Mouse (Mus musculus): Measurements from ENCODE around the gene Cdca4.
A peak's percentile ranks its signal among the peaks of the same experiment; 100 is the strongest.
"Not testable (repeated sequence)": the region's sequence is repeated elsewhere in the genome, so short reads cannot be mapped to it uniquely, and the experiment has no call there.

Cdca4 gene

DNA sequence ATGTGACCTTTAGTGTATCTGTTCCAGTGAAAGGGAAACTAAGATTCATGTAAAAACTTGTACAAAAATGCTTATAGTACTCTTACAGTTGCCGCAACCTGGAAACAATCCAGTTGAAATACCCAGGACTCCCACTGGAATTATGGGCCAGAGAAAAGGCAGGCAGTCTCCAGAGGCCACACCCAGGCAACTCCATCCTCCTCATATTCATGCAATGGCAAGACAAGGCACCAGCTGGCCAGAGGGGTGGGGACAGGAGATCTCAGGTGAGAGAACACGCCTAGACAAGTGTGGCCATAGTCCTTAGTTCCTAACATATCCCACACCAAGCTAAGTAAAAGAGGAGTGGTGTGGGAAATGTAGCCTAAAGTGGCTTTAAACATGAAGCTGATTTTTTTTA lies 6.5 kb downstream of the Cdca4 start:
- no peak for DNase-seq (ENCODE audit: low read depth, low spot score)

DNA sequence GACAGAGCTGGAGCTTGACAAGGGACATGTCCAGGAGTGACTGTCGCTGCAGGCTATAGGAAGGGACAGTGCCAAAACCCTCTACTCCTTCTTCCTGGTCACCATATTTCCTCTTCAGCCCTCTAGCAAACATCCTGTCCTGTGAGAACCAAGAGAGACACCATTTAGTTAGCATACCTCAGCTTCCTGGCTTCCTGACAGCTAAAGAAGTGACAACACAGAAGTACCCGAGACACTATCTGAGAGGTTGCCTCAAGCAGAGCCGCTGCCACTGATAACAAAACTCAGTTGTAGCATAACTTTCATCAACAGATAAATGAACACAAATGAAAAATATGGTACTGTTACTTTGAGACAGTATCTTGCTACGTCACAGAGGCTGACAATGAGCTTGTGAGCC lies 7.2 kb downstream of the Cdca4 start:
- DNase-seq (ENCODE audit: low read depth, low spot score) = no peak

DNA sequence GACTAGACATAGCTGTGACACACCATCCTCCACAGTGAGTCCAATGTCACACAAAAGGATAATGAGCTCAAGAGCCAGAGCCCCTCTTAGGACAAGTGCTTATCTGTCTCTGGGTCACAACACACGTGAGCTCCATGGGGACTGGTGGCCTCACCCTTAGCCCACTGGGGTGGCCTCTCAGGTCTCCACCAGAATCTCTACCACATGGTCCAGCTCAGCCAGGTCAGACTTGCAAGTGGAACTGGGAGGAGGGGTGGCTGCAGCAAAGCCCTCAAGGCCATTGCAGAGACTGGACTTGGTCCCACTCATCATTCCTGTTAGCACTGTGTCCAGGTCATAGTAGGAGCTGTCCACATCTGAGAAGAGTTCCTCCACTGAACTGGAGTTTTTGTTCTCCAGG lies 8.0 kb downstream of the Cdca4 start:
- no peak for DNase-seq (ENCODE audit: low read depth, low spot score)

DNA sequence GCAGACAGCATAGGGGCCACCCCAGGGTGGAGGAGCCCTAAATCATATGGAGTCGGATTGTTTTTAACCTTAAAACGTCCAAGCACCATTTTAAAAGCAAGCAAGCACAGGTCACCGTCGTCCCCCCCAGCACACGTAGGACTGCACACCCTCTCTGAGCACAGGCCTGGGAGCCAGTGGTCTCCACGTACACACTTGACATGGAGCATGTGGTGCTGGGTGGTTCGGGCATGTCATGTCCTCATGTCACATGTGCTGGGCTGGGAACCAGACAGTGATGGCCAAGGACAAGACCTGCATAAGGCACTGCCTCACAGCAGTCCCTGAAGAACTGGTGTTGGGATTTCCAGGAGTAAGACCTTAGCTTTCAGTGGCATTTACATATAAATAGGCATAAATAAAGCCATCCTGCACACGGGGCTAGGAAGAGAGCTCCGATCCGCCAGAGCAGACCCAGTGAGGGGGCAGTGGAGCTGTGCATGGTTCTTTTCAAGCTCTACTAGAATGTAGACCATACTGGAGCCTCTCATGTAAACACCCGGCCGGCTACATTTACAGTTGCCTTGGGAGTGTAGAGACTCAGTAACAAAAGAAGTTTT lies 8.7 kb downstream of the Cdca4 start:
- no peak for DNase-seq (ENCODE audit: low read depth, low spot score)

DNA sequence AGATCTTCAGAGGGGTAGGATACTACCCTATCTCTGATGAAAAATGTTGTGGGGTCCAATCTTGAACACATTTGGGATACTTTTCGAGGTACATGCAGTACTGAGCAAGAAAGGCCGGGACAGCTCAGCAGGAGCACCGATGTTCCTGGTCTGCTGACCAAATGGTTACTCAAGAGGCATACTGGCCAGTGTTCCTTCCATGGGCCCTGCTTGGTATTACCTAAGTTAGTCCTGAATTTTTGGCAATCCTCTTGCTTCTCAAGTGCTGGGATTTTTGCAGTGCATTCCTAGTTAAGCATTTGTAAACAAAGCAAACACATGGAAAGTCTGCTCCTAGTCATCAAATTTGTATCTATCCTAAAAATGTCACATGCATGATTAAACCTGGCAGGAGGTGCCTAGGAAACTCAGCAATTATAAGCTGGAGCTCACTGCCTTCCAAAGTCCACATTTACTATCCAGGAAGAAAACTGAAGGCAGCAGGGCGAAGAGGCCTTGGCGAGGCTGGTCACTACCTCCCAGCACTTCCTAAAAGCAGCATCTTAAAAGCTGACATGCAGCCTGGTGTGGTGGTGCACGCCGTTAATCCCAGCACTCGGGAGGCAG lies 10.1 kb downstream of the Cdca4 start:
- no peak for DNase-seq (ENCODE audit: low read depth, low spot score)

DNA sequence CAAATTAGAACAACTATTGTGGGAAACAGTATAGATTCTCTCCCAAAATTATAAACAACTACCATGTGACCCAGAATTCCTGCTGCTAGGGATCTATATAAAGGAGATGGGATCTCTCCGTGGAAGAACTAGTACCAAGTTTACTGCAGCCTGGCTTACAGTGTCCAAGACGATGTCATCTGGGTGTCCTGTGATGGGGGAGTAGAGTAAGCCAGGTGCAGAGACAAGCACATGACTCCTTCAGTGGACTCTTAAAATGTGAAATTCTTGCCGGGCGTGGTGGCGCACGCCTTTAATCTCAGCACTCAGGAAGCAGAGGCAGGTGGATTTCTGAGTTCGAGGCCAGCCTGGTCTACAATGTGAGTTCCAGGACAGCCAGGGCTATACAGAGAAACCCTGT lies 12.4 kb downstream of the Cdca4 start:
- DNase-seq (ENCODE audit: low read depth, low spot score) = not testable (repeated sequence)

DNA sequence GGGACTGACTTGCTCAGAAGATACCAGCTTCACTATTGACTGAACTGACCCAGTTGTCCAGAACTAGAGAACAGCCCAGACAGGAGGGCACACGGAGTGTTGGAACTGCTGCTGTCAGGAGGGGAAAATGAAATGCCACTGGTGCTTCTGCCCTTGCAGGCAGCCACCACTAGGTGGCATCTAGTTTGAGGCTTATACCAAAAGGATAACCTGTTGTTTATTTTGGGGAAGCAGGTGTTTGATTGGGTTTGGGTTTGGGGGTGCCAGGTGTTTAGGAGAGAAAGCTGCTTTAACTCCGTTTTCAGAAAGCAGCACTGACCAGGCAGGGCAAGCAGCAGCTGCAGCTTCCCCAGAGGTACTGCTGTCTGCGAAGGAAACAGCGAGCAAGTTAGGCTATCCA lies 12.9 kb downstream of the Cdca4 start:
- DNase-seq (ENCODE audit: low read depth, low spot score) = peak; percentile 56

DNA sequence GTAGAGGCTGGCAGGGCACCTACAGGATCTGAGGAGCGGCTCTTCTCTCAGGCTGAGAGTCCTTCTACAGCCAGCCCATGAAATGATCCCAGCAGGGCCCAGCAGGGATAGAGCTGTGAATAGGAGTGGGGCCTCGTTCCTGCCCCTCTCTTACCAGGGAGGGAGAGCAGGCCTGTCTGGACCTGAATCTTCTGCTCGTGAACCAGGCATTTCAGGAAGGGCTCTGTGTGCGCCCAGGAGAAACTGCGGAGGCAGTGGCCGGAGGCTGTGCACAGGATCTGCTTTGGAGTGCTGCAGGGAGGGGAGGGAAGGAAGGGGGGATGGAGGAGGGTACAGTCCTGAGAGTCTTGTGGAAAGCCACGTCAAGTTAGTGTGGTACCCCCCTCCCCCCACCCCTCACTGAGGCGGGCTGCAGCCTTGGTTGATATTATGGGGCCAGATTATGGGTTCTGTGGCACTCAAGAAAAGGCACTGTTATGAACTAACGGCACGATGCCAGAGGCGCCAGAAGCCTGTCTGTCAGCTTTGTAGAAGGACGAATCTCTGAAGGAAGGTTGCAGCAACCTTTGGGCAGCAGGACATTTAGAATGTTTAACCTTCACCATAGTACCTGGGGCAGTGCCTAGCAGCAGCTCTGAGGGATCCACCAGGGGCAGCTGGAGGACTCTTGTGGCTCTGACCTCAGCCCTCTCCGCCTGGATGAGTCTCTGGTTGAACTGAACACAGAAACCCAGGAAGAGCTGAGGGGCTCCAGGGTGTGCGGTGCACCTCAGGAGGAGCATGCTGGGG lies 14.3 kb downstream of the Cdca4 start:
- DNase-seq (ENCODE audit: low read depth, low spot score) = no peak

DNA sequence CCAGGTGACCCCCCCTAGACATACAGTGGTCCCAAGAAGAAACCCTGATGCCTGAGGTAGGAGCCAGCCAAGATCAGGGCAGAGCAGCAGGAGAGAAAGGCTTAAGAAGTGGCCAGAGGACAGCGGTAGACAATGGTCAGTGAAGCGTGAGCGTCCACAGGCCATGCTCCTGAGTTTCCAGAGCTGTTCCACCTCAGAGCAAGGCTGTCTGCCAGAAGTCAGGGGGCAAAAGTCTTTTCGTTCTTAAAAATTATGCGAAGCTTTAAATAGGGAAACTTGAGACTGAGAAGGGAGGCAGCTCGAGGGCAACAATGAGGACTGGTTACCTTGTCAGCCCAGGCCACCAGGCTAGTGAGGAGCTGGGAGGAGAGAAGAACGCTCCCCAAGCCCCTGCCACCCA lies 15.9 kb downstream of the Cdca4 start:
- DNase-seq (ENCODE audit: low read depth, low spot score) = no peak

DNA sequence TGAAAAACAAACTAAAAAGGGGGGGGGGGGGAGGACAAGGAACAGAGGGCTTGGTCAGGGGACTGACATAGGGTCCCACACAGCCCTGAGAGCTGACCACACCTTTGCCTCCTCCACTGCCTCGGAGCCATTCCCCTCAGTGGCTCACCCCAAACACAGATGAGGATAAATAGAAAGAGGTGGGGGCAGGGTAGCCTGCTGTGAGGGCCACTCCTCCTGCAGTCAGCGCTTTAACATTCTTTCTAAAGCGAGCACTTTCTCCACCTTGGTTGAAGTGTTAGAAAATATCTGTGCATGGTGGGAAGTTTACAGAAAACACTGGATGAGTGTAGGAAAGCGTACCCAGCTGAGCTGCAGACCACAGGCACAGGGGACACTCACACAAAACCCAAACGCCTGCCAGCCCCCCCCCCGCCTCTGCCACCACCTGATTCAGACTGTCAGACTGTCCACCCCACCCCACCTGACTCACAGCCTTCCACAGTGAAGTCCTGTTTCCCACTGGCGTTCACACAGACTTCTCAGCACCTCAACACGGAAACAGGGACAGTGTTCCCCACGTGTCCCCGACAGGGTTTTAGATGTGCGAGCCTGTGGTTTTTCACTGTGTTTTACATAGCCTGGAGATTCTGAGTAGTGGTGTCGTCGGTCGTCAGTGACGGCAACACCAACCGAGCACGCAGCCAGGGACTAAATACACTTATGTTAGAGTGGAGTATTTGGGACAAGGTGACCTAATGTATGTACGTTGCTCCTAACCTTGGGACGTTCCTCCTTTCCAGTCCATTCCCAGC lies 18.9 kb downstream of the Cdca4 start:
- DNase-seq (ENCODE audit: low read depth, low spot score) = no peak

DNA sequence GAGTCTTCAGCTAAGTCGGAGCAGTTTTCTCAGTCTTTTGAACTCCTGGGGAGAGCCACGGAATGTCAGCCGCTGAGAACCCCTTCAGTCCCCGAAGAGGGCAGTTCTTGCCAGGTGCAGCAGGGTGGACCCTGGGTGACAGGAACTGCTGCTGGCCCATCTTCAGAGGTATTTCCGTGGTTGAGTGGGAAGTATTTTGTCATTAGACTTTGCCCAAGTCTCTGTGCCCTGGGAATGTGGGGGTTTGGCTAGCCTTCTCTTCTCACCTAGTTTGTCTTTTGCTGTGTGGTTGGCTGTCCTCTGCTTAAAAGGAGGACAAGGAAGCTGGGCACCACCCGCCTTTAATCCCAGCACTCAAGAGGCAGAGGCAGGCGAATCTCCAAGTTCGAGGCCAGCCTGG lies 19.6 kb downstream of the Cdca4 start:
- no peak for DNase-seq (ENCODE audit: low read depth, low spot score)

DNA sequence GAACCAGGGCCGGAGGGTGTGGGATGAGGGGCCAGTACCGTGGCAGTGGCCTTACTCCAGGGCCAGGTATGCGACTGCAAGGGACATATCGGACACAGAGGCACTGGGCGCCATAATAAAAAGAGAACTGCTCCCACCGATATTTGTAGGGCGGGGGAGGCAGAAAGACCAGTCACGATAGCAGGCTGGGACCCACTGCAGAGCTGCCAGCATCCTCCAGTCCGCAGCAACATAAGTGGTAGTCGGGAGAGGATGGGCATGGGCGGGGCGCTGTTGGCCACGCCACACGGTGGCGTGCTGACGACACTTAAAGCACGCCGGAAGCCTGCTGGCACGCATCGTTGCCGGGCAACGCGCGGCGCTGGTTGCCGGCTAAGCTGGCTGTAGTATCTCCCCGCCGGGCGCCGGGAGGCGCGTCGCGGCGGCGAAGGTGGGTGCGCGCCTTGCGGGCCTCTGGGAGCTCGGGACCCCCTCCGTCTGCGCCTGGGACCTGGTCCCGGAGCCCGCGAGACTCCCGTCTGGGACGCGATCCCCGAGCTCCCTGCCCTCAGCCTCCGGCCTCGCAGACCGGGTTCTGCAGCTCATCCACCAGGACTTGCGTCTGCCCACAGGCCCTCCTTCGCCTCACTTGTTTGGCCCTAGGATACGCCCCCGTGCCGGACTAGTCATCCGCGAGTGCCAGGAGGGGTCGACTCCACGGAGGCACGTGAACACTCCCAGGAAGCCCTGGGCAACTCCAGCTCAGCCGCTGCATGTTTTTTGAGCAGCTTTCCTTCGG lies 20.4 kb downstream of the Cdca4 start, which contains the start of gene Clba1:
TSS of gene Clba1 (plus strand) at position 351 of the 778 bp plus-strand sequence.
- peak; percentile 95 for DNase-seq (ENCODE audit: low read depth, low spot score)

DNA sequence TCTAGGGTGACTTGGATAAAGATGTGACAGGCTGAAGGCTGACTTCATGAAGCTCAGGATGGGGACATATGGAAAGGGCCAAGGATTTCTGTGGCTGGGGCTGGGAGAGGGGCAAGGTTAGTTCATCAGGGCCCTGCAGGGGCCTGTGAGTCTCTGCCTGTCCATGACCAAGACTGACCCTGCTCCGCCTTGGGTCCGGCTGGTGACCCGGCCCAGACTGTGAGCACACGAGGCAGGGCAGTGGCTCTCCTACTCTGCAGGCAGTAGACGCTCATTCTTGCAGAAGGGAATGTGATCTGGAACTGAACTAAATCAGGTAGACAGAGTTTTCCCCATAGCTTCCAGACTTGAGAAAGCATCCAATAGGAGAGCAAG lies 21.0 kb downstream of the Cdca4 start:
- no peak for DNase-seq (ENCODE audit: low read depth, low spot score)

DNA sequence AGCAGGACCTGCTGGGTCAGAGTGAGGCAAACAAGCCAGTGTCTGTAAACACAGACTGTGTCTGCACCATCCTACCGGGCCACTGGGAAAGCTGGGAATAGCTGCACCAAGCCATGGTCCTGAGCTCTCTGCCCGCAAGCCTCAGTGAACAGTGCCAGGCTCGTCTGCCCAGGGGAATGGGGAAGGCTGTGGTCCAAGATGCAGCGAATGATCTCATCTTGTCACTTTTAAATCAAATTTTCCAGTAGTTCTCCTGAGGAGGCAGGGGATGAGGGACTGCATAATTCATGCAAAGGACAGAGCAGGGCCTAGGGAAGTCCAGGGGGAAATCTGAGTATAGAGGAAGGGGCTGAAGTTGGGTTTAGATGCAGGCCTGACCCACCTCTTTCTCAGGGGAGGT lies 21.4 kb downstream of the Cdca4 start:
- no peak for DNase-seq (ENCODE audit: low read depth, low spot score)

DNA sequence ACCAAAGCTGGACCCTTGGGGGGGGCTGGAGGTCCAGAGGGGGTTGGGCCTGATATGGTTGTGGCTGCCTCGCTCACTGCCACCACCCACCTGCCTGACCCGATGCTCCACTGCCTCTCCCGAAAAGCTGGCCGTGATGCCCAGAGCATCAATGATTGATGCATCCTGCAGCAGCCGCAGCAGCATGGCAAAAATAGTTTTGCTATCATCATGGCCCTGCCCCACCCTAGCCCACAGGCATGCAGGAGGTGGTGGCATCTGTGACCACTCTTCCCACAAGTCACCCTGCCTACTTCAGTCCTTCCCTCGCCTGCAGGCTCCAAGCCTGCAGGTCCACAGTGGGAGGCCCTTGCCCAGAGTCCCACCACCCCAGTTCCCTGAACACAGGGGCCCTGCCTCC lies 23.2 kb downstream of the Cdca4 start:
- no peak for DNase-seq (ENCODE audit: low read depth, low spot score)

DNA sequence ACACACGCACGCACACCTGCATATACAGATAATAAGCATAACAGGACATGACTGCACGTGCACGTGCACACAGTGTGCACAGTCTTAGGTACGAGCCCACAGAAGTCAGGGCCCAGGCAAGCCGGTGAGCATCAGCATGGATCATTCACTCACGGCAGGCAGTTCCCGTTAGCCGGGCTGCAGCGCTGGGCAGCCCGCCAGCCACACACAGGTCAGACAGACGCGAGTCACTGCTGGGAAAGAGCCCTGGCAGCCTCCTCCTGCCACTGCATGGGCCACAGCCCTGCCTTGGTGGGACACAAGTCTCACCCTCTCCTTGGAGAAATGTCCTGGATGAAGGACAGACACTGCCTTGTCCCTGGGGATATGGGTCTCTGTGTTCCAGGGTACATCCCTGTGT lies 25.2 kb downstream of the Cdca4 start:
- no peak for DNase-seq (ENCODE audit: low read depth, low spot score)

DNA sequence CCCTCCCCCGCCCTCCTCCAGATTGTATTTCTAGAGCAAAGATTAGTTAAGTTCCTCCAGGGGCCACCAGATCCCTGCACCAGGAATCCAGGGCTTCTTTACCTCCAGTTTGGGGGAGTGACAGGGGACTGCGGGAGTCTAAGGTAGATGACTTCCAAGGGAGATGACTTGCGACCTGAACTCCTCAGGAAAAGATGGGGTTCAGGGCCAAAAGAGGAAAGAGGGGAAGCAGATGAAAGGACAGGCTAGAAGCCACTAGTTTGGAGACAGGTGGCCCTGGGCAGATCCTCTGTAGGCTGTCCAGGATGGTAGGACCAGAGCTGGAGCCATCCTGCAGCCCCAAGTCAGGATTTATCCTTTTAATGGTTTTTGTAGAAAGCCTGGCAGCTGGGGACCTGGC lies 26.3 kb downstream of the Cdca4 start:
- DNase-seq (ENCODE audit: low read depth, low spot score) = no peak

DNA sequence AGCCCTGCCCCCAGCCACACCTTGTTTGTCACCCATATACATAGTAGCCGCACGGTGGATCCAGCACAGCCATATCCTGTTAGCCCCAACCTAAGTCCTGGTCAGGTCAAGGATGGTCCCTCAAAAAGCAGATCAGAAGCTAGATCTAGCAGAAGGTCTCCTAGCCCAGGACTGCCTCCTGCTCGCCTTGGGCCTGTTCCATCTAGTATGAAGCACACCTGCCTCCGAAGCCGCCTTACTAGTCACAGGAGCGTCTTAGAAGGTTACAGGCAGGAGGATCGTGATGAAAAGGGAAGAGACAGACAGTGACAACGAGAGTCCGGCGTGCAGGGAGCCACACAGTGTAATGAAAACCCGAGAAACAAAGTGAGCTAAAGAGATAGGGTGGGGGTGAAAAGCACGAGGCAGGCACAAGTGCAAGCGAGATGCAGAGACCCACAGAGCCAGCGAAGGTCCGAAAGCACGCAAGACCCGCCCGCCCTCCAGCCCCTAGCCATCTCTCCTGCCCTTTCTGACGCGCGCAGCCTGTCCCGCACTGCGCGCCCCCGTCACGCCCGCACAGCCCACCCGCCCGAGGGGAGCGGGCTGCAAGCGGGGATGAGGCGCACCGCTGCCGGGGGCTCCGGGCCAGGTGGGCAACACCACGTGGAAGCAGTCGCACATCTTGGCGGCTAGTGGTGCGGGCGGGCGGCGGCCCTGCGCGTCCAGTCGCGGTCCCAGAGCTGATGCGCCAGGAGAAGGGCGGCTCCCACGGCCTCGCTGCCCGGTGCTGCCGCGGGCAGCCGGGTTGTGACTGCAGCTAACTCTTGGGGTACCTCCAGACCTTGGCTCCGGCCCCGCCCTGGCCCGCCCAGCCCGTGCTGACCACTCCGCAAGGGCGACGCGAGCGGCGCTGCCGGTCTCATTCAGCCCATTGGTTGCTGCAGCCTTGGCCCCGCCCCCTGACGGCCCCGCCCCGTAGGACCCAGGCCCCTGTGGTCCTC lies 27.1 kb downstream of the Cdca4 start, which contains the start of gene Ahnak2:
TSS of gene Ahnak2 (minus strand) at position 794 of the 983 bp plus-strand sequence.
- peak; percentile 78 for DNase-seq (ENCODE audit: low read depth, low spot score)

DNA sequence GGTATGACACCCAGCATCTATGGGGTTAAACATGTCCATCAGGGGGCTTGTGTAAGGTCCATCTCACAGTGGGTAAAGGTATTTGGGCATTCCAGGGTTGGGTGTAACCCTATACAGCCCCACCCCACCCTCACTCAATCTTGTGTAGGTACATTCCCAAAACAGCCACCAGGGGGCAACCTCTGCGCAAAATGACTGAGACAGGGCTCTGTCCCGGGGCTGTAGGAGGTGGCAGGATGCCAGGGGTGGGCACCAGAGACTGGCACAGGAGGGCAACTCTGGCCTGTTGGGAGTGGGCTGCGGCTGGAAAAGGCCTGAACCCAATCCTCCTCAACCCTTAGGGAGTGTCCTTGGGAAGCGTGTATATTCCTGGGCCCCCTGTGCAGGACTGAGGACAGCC lies 28.7 kb downstream of the Cdca4 start:
- peak; percentile 81 for DNase-seq (ENCODE audit: low read depth, low spot score)

Measured in mesoderm, embryonic 11.5 days (tissue).